Mouse (Mus musculus) embryonic fibroblast, embryonic 13.5 days (primary cell): Measurements from ENCODE around the gene Cpa5.

ENCODE experiments used
- CTCF ChIP-seq: IDR thresholded peaks from 2 replicates; pipeline ENCODE4 v1.5.1; 2011; ENCODE audit warnings: mild to moderate bottlenecking, control low read depth, low read length, moderate library complexity, borderline replicate concordance; ENCODE audit not compliant: insufficient read depth
- POLR2A ChIP-seq: IDR thresholded peaks from 2 replicates; pipeline ENCODE4 v1.6.1; 2011; ENCODE audit warnings: low read depth, mild to moderate bottlenecking, control low read depth, low read length, moderate library complexity

DNA sequence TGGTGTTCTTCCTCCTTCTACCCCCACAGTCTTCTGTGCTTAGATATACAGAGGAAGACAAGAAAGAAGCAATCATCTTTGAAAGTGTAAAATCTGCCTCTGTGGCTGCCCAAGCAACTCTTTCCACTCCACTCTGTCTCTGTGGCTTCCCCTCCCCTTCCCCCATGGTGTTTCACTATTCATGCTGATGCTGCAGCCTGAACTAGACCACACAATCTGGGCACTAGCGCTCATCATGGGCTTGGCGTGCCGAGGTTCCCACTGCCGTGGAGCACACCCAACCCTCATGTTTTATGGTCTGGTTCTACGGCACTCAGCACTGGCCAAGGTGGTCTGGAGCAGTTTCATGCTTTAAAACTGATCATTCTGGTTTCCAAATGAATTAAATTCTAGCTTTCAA is 60.9 kb downstream of the Cpa5 start:
- TF ChIP-seq CTCF (no peak), POLR2A (no peak)
